Mouse (Mus musculus): Measurements from ENCODE around the gene Dgkh. TPM values are rescaled to one million over a fixed set of nuclear protein-coding genes. Genes with fewer than 3 reads are reported as not detected.
"Not testable (repeated sequence)": the region's sequence is repeated elsewhere in the genome, so short reads cannot be mapped to it uniquely, and the experiment has no call there.

The Dgkh gene
- polyA plus RNA-seq, 1 experiment from 2014 or later = 0.26 TPM

- WGBS (ENCODE audit: insufficient replicate concordance) = 61% methylated on average over 8 of the region's 8 CpGs
- H3K9me3 ChIP-seq (replicated peaks; ENCODE audit: control insufficient read depth, low read length) = no peaks in the 10 kb centered on the region
- no peak overlapping the region for H3K27ac ChIP-seq (ENCODE audit: low read length)
- H3K36me3 ChIP-seq (ENCODE audit: control insufficient read depth, insufficient read depth) = no peaks in the 10 kb centered on the region
- no peak for ATAC-seq (ENCODE audit: low read depth)
- H3K27me3 ChIP-seq (ENCODE audit: control insufficient read depth, insufficient read depth, low read depth, low read length) = no peaks in the 10 kb centered on the region
- H3K9ac ChIP-seq (ENCODE audit: low read depth, low read length) = no peak overlapping the region
- no peak overlapping the region for H3K4me3 ChIP-seq (ENCODE audit: low read depth, low read length)
- H3K4me2 ChIP-seq (ENCODE audit: low read depth, low read length) = no peak overlapping the region
- no peaks in the 10 kb centered on the region for H3K4me1 ChIP-seq (ENCODE audit: control insufficient read depth, low read depth, low read length)
These were observed 173.5 kb downstream of the Dgkh start for GRCm38 (mm10) chr14:78559042-78559441.

- H3K27ac ChIP-seq (ENCODE audit: low read length); H3K4me3 ChIP-seq (ENCODE audit: low read depth, low read length); H3K27me3 ChIP-seq (ENCODE audit: control insufficient read depth, insufficient read depth, low read depth, low read length); H3K4me1 ChIP-seq (ENCODE audit: control insufficient read depth, low read depth, low read length); H3K4me2 ChIP-seq (ENCODE audit: low read depth, low read length); H3K36me3 ChIP-seq (ENCODE audit: control insufficient read depth, insufficient read depth); H3K9me3 ChIP-seq (replicated peaks; ENCODE audit: control insufficient read depth, low read length); ATAC-seq (ENCODE audit: low read depth); H3K9ac ChIP-seq (ENCODE audit: low read depth, low read length): not testable (repeated sequence)
- WGBS (ENCODE audit: insufficient replicate concordance) = 59% methylated on average over 3 of the region's 3 CpGs
These were observed 177.7 kb downstream of the Dgkh start for GRCm38 (mm10) chr14:78554830-78555229.

GRCm38 (mm10) chr14:78553661-78554060, 178.9 kb downstream of the Dgkh start:
- WGBS (ENCODE audit: insufficient replicate concordance) = 70% methylated on average over 6 of the region's 6 CpGs

GRCm38 (mm10) chr14:78548807-78549206, 183.8 kb downstream of the Dgkh start:
- no peak overlapping the region for H3K9ac ChIP-seq (ENCODE audit: low read depth, low read length)
- no peak overlapping the region for H3K27ac ChIP-seq (ENCODE audit: low read length)
- no peaks in the 10 kb centered on the region for H3K27me3 ChIP-seq (ENCODE audit: control insufficient read depth, insufficient read depth, low read depth, low read length)
- 31% methylated on average over 6 of the region's 6 CpGs for WGBS (ENCODE audit: insufficient replicate concordance)
- no peak overlapping the region for H3K4me2 ChIP-seq (ENCODE audit: low read depth, low read length)
- H3K4me1 ChIP-seq (ENCODE audit: control insufficient read depth, low read depth, low read length) = no peaks in the 10 kb centered on the region
- H3K36me3 ChIP-seq (ENCODE audit: control insufficient read depth, insufficient read depth) = no peaks in the 10 kb centered on the region
- no peak overlapping the region for H3K4me3 ChIP-seq (ENCODE audit: low read depth, low read length)
- ATAC-seq (ENCODE audit: low read depth) = no peak
- H3K9me3 ChIP-seq (replicated peaks; ENCODE audit: control insufficient read depth, low read length) = no peaks in the 10 kb centered on the region

More at GRCm38 (mm10) chr14:78553661-78554060, 178.9 kb downstream of the Dgkh start:
- Histone ChIP-seq H3K4me2 (ENCODE audit: low read depth, low read length) (no peak overlapping the region), H3K9me3 (replicated peaks; ENCODE audit: control insufficient read depth, low read length) (no peaks in the 10 kb centered on the region), H3K4me1 (ENCODE audit: control insufficient read depth, low read depth, low read length) (no peaks in the 10 kb centered on the region), H3K9ac (ENCODE audit: low read depth, low read length) (no peak overlapping the region), H3K4me3 (ENCODE audit: low read depth, low read length) (no peak overlapping the region), H3K27me3 (ENCODE audit: control insufficient read depth, insufficient read depth, low read depth, low read length) (no peaks in the 10 kb centered on the region), H3K27ac (ENCODE audit: low read length) (no peak overlapping the region), H3K36me3 (ENCODE audit: control insufficient read depth, insufficient read depth) (no peaks in the 10 kb centered on the region)
- no peak for ATAC-seq (ENCODE audit: low read depth)

- no peak overlapping the region for H3K27ac ChIP-seq (ENCODE audit: low read length)
- no peaks in the 10 kb centered on the region for H3K36me3 ChIP-seq (ENCODE audit: control insufficient read depth, insufficient read depth)
- H3K9me3 ChIP-seq (replicated peaks; ENCODE audit: control insufficient read depth, low read length) = no peaks in the 10 kb centered on the region
- no peak overlapping the region for H3K9ac ChIP-seq (ENCODE audit: low read depth, low read length)
- ATAC-seq (ENCODE audit: low read depth) = no peak
- H3K4me1 ChIP-seq (ENCODE audit: control insufficient read depth, low read depth, low read length) = peaks cover 5% of the 10 kb centered on the region
- no peak overlapping the region for H3K4me2 ChIP-seq (ENCODE audit: low read depth, low read length)
- H3K27me3 ChIP-seq (ENCODE audit: control insufficient read depth, insufficient read depth, low read depth, low read length) = no peaks in the 10 kb centered on the region
- WGBS (ENCODE audit: insufficient replicate concordance) = 71% methylated on average over 3 of the region's 3 CpGs
- no peak overlapping the region for H3K4me3 ChIP-seq (ENCODE audit: low read depth, low read length)
These were observed 191.3 kb downstream of the Dgkh start for GRCm38 (mm10) chr14:78541319-78541718.

GRCm38 (mm10) chr14:78539821-78540220, 192.8 kb downstream of the Dgkh start:
- Histone ChIP-seq H3K4me3 (ENCODE audit: low read depth, low read length) (no peak overlapping the region), H3K27me3 (ENCODE audit: control insufficient read depth, insufficient read depth, low read depth, low read length) (no peaks in the 10 kb centered on the region), H3K9ac (ENCODE audit: low read depth, low read length) (no peak overlapping the region), H3K9me3 (replicated peaks; ENCODE audit: control insufficient read depth, low read length) (no peaks in the 10 kb centered on the region), H3K27ac (ENCODE audit: low read length) (no peak overlapping the region), H3K4me2 (ENCODE audit: low read depth, low read length) (no peak overlapping the region), H3K36me3 (ENCODE audit: control insufficient read depth, insufficient read depth) (no peaks in the 10 kb centered on the region), H3K4me1 (ENCODE audit: control insufficient read depth, low read depth, low read length) (peaks cover 12% of the 10 kb centered on the region)
- ATAC-seq (ENCODE audit: low read depth) = no peak
- WGBS (ENCODE audit: insufficient replicate concordance) = 68% methylated on average over 1 of the region's 1 CpGs

GRCm38 (mm10) chr14:78538572-78539320, 193.8 kb downstream of the Dgkh start:
- Histone ChIP-seq H3K9ac (ENCODE audit: low read depth, low read length) (no peak overlapping the region), H3K27ac (ENCODE audit: low read length) (no peak overlapping the region)

GRCm38 (mm10) chr14:78537551-78537950, 195.0 kb downstream of the Dgkh start:
- no peaks in the 10 kb centered on the region for H3K9me3 ChIP-seq (replicated peaks; ENCODE audit: control insufficient read depth, low read length)
- H3K27ac ChIP-seq (ENCODE audit: low read length) = no peak overlapping the region; the same call in 1 of the 2 replicates
- 52% methylated on average over 6 of the region's 6 CpGs for WGBS (ENCODE audit: insufficient replicate concordance)
- H3K4me3 ChIP-seq (ENCODE audit: low read depth, low read length) = no peak overlapping the region; the same call in 1 of the 2 replicates
- no peaks in the 10 kb centered on the region for H3K36me3 ChIP-seq (ENCODE audit: control insufficient read depth, insufficient read depth)
- peaks cover 12% of the 10 kb centered on the region for H3K4me1 ChIP-seq (ENCODE audit: control insufficient read depth, low read depth, low read length)
- peak overlapping the region; percentile 83 for H3K4me2 ChIP-seq (ENCODE audit: low read depth, low read length)
- no peak for ATAC-seq (ENCODE audit: low read depth)
- H3K27me3 ChIP-seq (ENCODE audit: control insufficient read depth, insufficient read depth, low read depth, low read length) = no peaks in the 10 kb centered on the region
- no peak overlapping the region for H3K9ac ChIP-seq (ENCODE audit: low read depth, low read length)

More at GRCm38 (mm10) chr14:78538572-78539320, 193.8 kb downstream of the Dgkh start:
- H3K4me1 ChIP-seq (ENCODE audit: control insufficient read depth, low read depth, low read length) = peaks cover 12% of the 10 kb centered on the region
- H3K9me3 ChIP-seq (replicated peaks; ENCODE audit: control insufficient read depth, low read length) = no peaks in the 10 kb centered on the region
- H3K27me3 ChIP-seq (ENCODE audit: control insufficient read depth, insufficient read depth, low read depth, low read length) = no peaks in the 10 kb centered on the region
- no peak overlapping the region for H3K4me2 ChIP-seq (ENCODE audit: low read depth, low read length)
- 57% methylated on average over 5 of the region's 5 CpGs for WGBS (ENCODE audit: insufficient replicate concordance)
- no peak overlapping the region for H3K4me3 ChIP-seq (ENCODE audit: low read depth, low read length)
- no peaks in the 10 kb centered on the region for H3K36me3 ChIP-seq (ENCODE audit: control insufficient read depth, insufficient read depth)
- ATAC-seq (ENCODE audit: low read depth) = no peak

- peak within 1 kb of the TSS; percentile 70 for H3K4me3 ChIP-seq (ENCODE audit: low read depth, low read length)
- under 1% methylated on average over 70 of the region's 82 CpGs for WGBS (ENCODE audit: insufficient replicate concordance)
- peaks cover 18% of the 10 kb centered on the region for H3K4me1 ChIP-seq (ENCODE audit: control insufficient read depth, low read depth, low read length)
- no peaks in the 10 kb centered on the region for H3K9me3 ChIP-seq (replicated peaks; ENCODE audit: control insufficient read depth, low read length)
- peak within 1 kb of the TSS; percentile 73 for H3K27ac ChIP-seq (ENCODE audit: low read length)
- peak within 1 kb of the TSS; percentile 83 for H3K4me2 ChIP-seq (ENCODE audit: low read depth, low read length)
- peak within 1 kb of the TSS; percentile 76 for H3K9ac ChIP-seq (ENCODE audit: low read depth, low read length)
- H3K36me3 ChIP-seq (ENCODE audit: control insufficient read depth, insufficient read depth) = no peaks in the 10 kb centered on the region
- no peaks in the 10 kb centered on the region for H3K27me3 ChIP-seq (ENCODE audit: control insufficient read depth, insufficient read depth, low read depth, low read length)
- peak; percentile 88 for ATAC-seq (ENCODE audit: low read depth)
These were observed 196.1 kb downstream of the Dgkh start, which contains the start of gene Akap11 for GRCm38 (mm10) chr14:78536281-78537165. Gene Akap11 (minus strand): TSS chr14:78536808.

All from liver, embryonic 16.5 days (tissue).